Mouse (Mus musculus) hindbrain, embryonic 16.5 days (tissue): ENCODE results near the gene Stk32c. TPM values are rescaled to one million over a fixed set of nuclear protein-coding genes. Genes with fewer than 3 reads are reported as not detected.

Experiments
- ATAC-seq: fragments of 200-750 bp; cut with Nextera tagmentation; 2 replicates; pipeline ENCODE4 v1.8.0; 2017; ENCODE audit warnings: moderate TSS enrichment, moderate library complexity
- H3K27ac ChIP-seq: fragments of 300-500 bp; sonication (generic); 2 replicates; pipeline ENCODE4 v1.5.1; 2014; ENCODE audit warnings: low read depth, mild to moderate bottlenecking, control low read depth, low read length, moderate library complexity
- H3K27me3 ChIP-seq: fragments of 300-500 bp; sonication (generic); replicated peaks from 2 replicates; pipeline ENCODE4 v1.6.1; 2014; ENCODE audit warnings: low read length; ENCODE audit not compliant: control insufficient read depth, insufficient read depth
- H3K36me3 ChIP-seq: fragments of 300-500 bp; sonication (generic); 2 replicates; pipeline ENCODE4 v1.6.1; 2014; ENCODE audit warnings: mild to moderate bottlenecking, low read length, moderate library complexity, mixed read lengths; ENCODE audit not compliant: control insufficient read depth, insufficient read depth
- H3K4me1 ChIP-seq: fragments of 300-500 bp; sonication (generic); 2 replicates; pipeline ENCODE4 v1.6.1; 2014; ENCODE audit warnings: low read depth, low read length; ENCODE audit not compliant: control insufficient read depth, insufficient read depth
- H3K4me2 ChIP-seq: fragments of 300-500 bp; sonication (generic); 2 replicates; pipeline ENCODE4 v1.6.1; 2014; ENCODE audit warnings: mild to moderate bottlenecking, low read length, control low read depth, moderate library complexity
- H3K4me3 ChIP-seq: fragments of 300-500 bp; sonication (generic); 2 replicates; pipeline ENCODE4 v1.5.1; 2014; ENCODE audit warnings: mild to moderate bottlenecking, low read length, control low read depth, moderate library complexity
- H3K9ac ChIP-seq: fragments of 300-500 bp; sonication (generic); 2 replicates; pipeline ENCODE4 v1.6.1; 2014; ENCODE audit warnings: low read depth, mild to moderate bottlenecking, control low read depth, low read length, moderate library complexity
- H3K9me3 ChIP-seq: fragments of 300-500 bp; sonication (generic); 2 replicates; pipeline ENCODE4 v1.6.1; 2014; ENCODE audit warnings: mild to moderate bottlenecking, low read length, moderate library complexity; ENCODE audit not compliant: control insufficient read depth
- WGBS: fragments of 180-500 bp; shearing (Covaris S2); extraction: QIAGEN DNeasy Blood & Tissue Kit; methylation state at CpG from one replicate; pipeline ENCODE4 v1.1.7; 2014; 5-methylcytosine and 5-hydroxymethylcytosine counted together
- polyA plus RNA-seq: library from polyadenylated mRNA; unstranded; fragments of >200 nt; fragmentation: Nextera tagmentation; extraction: Ambion mirVana; gene quantifications from 2 replicates; pipeline ENCODE4 v1.2.1, GENCODE M21; 2015

Gene Stk32c
- polyA plus RNA-seq: 2.9 and 3.0 TPM in 2 replicates

DNA sequence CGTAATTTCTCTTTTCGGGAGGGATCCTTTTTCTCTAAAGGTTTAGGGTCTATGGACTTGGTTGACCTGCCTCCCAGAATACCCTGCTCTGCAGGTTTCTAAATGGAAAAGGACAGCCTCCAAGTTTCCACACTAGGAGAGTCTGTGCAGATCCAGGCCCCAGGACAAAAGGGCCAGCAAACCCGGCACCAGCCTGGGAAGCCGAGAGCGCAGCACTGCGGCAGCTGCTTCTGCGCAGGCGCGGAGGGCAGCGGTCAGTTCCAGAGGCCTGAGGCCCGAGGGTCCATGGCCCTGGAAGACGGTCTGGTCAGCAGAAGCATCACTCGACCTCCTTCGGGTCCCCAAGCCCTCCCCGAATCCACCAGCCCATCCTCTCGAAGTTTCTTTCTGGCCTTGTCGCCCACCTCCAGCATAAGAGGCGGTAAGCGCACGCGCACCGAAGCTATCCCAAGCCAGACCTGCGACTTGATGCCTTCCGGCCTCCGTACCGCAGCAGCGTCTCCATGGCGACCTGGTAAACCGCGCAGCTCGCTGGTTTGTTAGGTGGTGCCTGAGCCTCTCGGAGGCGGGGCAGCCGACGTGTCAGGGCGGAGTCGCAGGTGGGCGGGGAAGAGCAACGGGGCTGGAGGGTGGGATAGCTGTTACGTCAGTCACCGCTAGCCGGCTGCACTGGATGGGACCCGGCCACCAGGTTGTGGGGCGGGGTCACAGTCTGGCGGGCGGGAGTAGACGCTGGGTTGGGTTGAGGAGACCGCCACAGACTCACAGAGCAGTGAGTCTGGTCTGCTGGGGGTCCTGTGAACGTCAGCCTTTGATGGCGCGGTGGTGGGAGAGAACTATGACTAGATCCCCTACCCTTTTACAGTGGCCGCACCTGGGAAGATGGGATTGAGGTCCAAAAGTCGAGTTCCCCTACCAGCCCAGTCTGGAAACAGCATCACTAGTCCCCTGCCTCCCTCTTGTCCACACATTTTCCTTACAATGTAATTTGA lies at the start of gene Stk32c, which contains the start of gene Lrrc27:
TSS of gene Stk32c (minus strand) at position 554 of the 992 bp plus-strand sequence.
TSS of gene Lrrc27 (plus strand) at position 235 of the 992 bp plus-strand sequence.
- peak; percentile 98 for ATAC-seq
- Histone ChIP-seq H3K27ac (peak within 1 kb of the TSS; percentile 94), H3K4me1 (peaks cover 9% of the 10 kb centered on the region), H3K4me3 (peak within 1 kb of the TSS; percentile 63), H3K36me3 (no peaks in the 10 kb centered on the region), H3K9me3 (no peaks in the 10 kb centered on the region), H3K9ac (peak within 1 kb of the TSS; percentile 84), H3K4me2 (peak within 1 kb of the TSS; percentile 73), H3K27me3 (no peaks in the 10 kb centered on the region)
- WGBS: 2% methylated on average over 48 of the region's 53 CpGs

DNA sequence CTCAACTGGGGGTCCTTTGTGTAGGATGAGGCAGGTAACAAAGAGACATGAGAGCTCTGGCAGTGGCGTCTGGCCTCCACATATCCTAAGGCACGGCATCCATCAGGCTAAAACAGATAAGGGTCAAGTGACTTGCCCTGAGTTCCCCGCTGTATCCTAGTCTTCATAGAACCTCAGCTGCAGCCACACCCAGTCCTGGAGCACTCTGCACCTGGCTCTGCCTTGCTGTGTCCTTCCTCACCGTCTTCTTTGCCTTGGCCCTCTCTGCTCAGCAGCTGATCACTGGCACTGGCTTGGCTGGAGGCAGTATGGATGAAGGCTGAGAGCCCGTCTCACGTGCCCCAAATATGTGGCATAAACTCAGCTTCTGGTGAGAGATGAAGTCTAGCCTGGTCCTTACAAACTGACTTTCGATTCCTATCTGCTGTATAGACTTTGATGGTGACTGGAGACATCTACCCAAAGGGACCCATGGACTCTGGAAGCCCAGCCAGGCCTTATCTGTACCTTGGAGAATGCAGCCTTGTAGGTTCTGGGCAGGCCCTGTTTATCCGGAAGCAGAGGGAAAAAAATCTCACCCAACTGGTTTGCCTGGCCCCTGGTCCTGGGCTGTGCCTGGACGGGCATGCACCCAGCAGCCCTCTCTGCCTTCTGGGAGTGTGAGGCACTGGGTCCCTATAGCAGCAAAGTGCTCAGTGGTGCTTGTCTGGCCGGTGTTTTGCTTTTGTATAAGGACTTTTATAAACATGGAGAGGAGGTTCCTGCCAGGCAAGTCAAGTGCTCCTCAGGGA lies 44.8 kb upstream of the Stk32c start:
- Histone ChIP-seq H3K27me3 (no peaks in the 10 kb centered on the region), H3K36me3 (no peaks in the 10 kb centered on the region; the same call in 1 of the 2 replicates), H3K4me3 (no peak overlapping the region), H3K9me3 (no peaks in the 10 kb centered on the region; the same call in 1 of the 2 replicates), H3K9ac (no peak overlapping the region), H3K4me2 (no peak overlapping the region), H3K4me1 (no peaks in the 10 kb centered on the region), H3K27ac (no peak overlapping the region)
- ATAC-seq: no peak
- 76% methylated on average over 10 of the region's 10 CpGs for whole genome bisulfite sequencing

DNA sequence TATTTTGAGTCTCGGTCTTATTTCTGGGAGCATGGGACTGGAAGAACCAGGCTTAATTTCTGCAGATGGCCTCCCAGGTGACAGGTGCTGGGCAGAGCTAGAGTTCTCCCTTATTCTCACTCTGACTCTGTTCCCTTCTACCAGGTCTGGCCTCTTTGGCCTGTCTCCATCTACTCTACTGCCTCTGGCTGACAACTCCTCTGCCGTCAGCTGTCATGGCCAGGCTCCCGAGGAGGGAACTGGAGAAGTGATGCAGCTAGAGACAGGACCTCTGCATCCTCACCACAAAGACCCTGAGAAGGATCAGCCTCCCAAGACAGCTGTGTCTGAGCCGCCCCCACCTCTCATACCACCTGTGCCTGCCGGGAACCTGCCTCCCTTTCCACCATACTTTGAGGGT lies 41.5 kb upstream of the Stk32c start:
- no peaks in the 10 kb centered on the region for H3K9me3 ChIP-seq
- H3K4me2 ChIP-seq: no peak overlapping the region
- H3K27ac ChIP-seq: no peak overlapping the region
- H3K27me3 ChIP-seq: no peaks in the 10 kb centered on the region
- no peaks in the 10 kb centered on the region for H3K36me3 ChIP-seq
- H3K4me1 ChIP-seq: peaks cover 9% of the 10 kb centered on the region
- ATAC-seq: no peak
- WGBS: 80% methylated on average over 5 of the region's 5 CpGs
- no peak overlapping the region for H3K9ac ChIP-seq
- H3K4me3 ChIP-seq: no peak overlapping the region

GRCm38 (mm10) chr7:139253462-139253861 lies 40.4 kb upstream of the Stk32c start:
- WGBS: 80% methylated on average over 3 of the region's 3 CpGs
- H3K9ac ChIP-seq: no peak overlapping the region
- H3K27me3 ChIP-seq: no peaks in the 10 kb centered on the region
- H3K4me1 ChIP-seq: peaks cover 18% of the 10 kb centered on the region
- H3K36me3 ChIP-seq: no peaks in the 10 kb centered on the region
- no peak for ATAC-seq
- H3K4me3 ChIP-seq: no peak overlapping the region
- no peak overlapping the region for H3K4me2 ChIP-seq
- H3K9me3 ChIP-seq: no peaks in the 10 kb centered on the region
- H3K27ac ChIP-seq: no peak overlapping the region

- Histone ChIP-seq H3K27me3 (no peaks in the 10 kb centered on the region), H3K4me2 (no peak overlapping the region), H3K36me3 (no peaks in the 10 kb centered on the region), H3K9me3 (no peaks in the 10 kb centered on the region), H3K4me3 (no peak overlapping the region), H3K9ac (no peak overlapping the region), H3K27ac (no peak overlapping the region), H3K4me1 (peaks cover 18% of the 10 kb centered on the region)
- WGBS: 67% methylated on average over 9 of the region's 9 CpGs
- no peak for ATAC-seq
These were observed 39.9 kb upstream of the Stk32c start for GRCm38 (mm10) chr7:139252986-139253385.

DNA sequence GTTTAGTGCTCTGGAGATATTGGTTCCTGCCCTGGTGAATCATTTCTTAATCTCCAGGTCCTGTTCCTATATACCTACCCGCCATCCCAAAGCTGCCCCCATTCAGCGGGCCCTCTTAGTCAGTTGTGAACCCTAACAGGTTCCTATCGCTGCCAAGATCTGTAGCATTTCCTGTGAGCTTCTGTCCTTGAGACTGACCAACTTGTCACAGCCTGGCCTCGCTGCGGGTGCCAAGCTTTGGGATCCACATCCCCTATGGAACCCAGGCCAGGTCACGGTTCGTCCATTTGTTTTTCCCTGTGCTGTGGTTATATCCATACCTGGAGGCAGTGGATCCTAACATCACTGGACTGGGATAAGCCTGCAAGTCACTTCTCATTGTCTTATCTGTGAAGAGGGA lies 39.5 kb upstream of the Stk32c start:
- H3K4me2 ChIP-seq: no peak overlapping the region
- no peaks in the 10 kb centered on the region for H3K9me3 ChIP-seq
- no peak overlapping the region for H3K27ac ChIP-seq
- peaks cover 22% of the 10 kb centered on the region for H3K4me1 ChIP-seq
- no peak overlapping the region for H3K9ac ChIP-seq
- no peaks in the 10 kb centered on the region for H3K27me3 ChIP-seq
- no peak overlapping the region for H3K4me3 ChIP-seq
- ATAC-seq: no peak
- 90% methylated on average over 7 of the region's 7 CpGs for WGBS
- no peaks in the 10 kb centered on the region for H3K36me3 ChIP-seq

- WGBS: 50% methylated on average over 5 of the region's 5 CpGs
These were observed 38.8 kb upstream of the Stk32c start for GRCm38 (mm10) chr7:139251881-139252301.

DNA sequence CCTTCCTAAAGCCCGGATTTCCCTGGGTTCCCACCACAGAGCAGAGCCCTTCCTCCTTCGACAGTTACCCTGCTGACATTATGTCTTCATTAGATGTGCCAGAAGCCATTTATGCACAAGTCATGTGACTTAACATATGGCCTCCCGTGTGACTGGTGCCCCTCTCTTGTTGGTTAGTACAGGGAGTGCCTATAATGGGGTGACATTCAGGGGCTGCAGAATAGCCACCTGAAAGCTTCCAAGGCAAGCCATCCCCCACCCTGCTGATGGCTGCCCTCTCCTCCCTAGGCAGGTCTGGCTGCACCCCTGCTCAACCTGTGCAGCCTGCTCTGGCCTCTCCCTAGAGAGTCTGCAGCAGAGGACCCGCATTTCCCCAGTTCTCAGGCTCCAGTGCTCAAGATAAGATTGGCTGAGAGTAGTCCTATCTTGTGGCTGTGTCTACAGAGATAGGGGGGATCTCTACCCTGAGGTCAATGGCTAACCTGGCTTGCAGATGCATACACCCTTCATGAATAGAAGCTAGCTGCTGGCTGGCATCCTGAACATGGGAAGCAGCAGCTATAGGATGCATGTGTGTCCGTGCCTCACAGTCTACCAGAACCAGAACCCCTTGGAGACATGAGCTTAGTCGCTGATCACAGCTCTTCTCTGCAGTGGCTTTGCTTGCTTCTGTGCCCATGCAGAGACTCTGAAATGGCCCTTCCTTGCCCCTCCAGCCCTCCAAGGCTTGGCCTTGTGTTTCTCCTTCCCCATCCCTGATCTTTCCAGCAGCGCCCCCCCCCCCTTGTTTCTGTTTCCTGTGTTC lies 36.5 kb upstream of the Stk32c start:
- Histone ChIP-seq H3K9me3 (no peaks in the 10 kb centered on the region), H3K9ac (no peak overlapping the region), H3K4me3 (no peak overlapping the region; the same call in 1 of the 2 replicates), H3K27ac (no peak overlapping the region), H3K4me1 (peaks cover 31% of the 10 kb centered on the region), H3K27me3 (no peaks in the 10 kb centered on the region; the same call in none of the 2 replicates), H3K36me3 (no peaks in the 10 kb centered on the region), H3K4me2 (peak overlapping the region; percentile 99)
- WGBS: 38% methylated on average over 7 of the region's 7 CpGs
- ATAC-seq: no peak

More at GRCm38 (mm10) chr7:139251881-139252301, 38.8 kb upstream of the Stk32c start:
- Histone ChIP-seq H3K4me2 (no peak overlapping the region), H3K9ac (no peak overlapping the region; the same call in 1 of the 2 replicates), H3K9me3 (no peaks in the 10 kb centered on the region), H3K36me3 (no peaks in the 10 kb centered on the region), H3K4me1 (peaks cover 29% of the 10 kb centered on the region), H3K4me3 (no peak overlapping the region), H3K27me3 (no peaks in the 10 kb centered on the region; the same call in 1 of the 2 replicates), H3K27ac (no peak overlapping the region)
- peak; percentile 24 for ATAC-seq
